Mouse (Mus musculus) adipocyte (in vitro differentiated cells): Measurements from ENCODE around the gene Ptpn23.
"Not testable (repeated sequence)": the region's sequence is repeated elsewhere in the genome, so short reads cannot be mapped to it uniquely, and the experiment has no call there.

Source experiments
- DNase-seq: peaks from one replicate; pipeline ENCODE4 v3.0.0-alpha.2; 2016; ENCODE audit warnings: low spot score

Ptpn23 gene

GRCm38 (mm10) chr9:110384369-110384929, 23.6 kb downstream of the Ptpn23 start:
- DNase-seq: no peak

- no peak for DNase-seq
Observed at GRCm38 (mm10) chr9:110381292-110381691, 26.7 kb downstream of the Ptpn23 start.

- no peak for DNase-seq
Observed at GRCm38 (mm10) chr9:110380662-110381061, 27.4 kb downstream of the Ptpn23 start.

GRCm38 (mm10) chr9:110379361-110379760, 28.7 kb downstream of the Ptpn23 start:
- no peak for DNase-seq

GRCm38 (mm10) chr9:110377655-110378054, 30.4 kb downstream of the Ptpn23 start:
- not testable (repeated sequence) for DNase-seq

- DNase-seq: no peak
Observed at GRCm38 (mm10) chr9:110375668-110376067, 32.3 kb downstream of the Ptpn23 start.

- no peak for DNase-seq
Observed at GRCm38 (mm10) chr9:110373871-110374270, 34.1 kb downstream of the Ptpn23 start.

- no peak for DNase-seq
Observed at GRCm38 (mm10) chr9:110369860-110370259, 38.2 kb downstream of the Ptpn23 start.

GRCm38 (mm10) chr9:110366746-110367145, 41.3 kb downstream of the Ptpn23 start:
- DNase-seq: peak; percentile 13

- DNase-seq: no peak
Observed at GRCm38 (mm10) chr9:110362337-110362736, 45.7 kb downstream of the Ptpn23 start.

- DNase-seq: no peak
Observed at GRCm38 (mm10) chr9:110361299-110361698, 46.7 kb downstream of the Ptpn23 start.

- DNase-seq: peak; percentile 23
Observed at GRCm38 (mm10) chr9:110358341-110358740, 49.7 kb downstream of the Ptpn23 start.

GRCm38 (mm10) chr9:110351932-110352632, 55.9 kb downstream of the Ptpn23 start:
- DNase-seq: no peak

GRCm38 (mm10) chr9:110351350-110351749, 56.7 kb downstream of the Ptpn23 start:
- no peak for DNase-seq

GRCm38 (mm10) chr9:110350612-110351011, 57.4 kb downstream of the Ptpn23 start:
- DNase-seq: no peak

- DNase-seq: no peak
Observed at GRCm38 (mm10) chr9:110350188-110350587, 57.8 kb downstream of the Ptpn23 start.

- no peak for DNase-seq
Observed at GRCm38 (mm10) chr9:110348899-110349298, 59.1 kb downstream of the Ptpn23 start.

- DNase-seq: no peak
Observed at GRCm38 (mm10) chr9:110345057-110345739, 62.8 kb downstream of the Ptpn23 start.

- DNase-seq: no peak
Observed at GRCm38 (mm10) chr9:110343805-110344204, 64.2 kb downstream of the Ptpn23 start.

- DNase-seq: no peak
Observed at GRCm38 (mm10) chr9:110342008-110342407, 66.0 kb downstream of the Ptpn23 start.

GRCm38 (mm10) chr9:110340037-110340750, 67.8 kb downstream of the Ptpn23 start:
- no peak for DNase-seq
